Mouse (Mus musculus): Measurements from ENCODE around the gene Pla2g12b. TPM values are rescaled to one million over a fixed set of nuclear protein-coding genes. Genes with fewer than 3 reads are reported as not detected.
"Not testable (repeated sequence)": the region's sequence is repeated elsewhere in the genome, so short reads cannot be mapped to it uniquely, and the experiment has no call there.

Gene Pla2g12b
- polyA plus RNA-seq, 1 experiment from 2014 or later, result not detected

- H3K27ac ChIP-seq; H3K4me3 ChIP-seq (ENCODE audit: inconsistent target); H3K36me3 ChIP-seq (ENCODE audit: inconsistent target); H3K79me2 ChIP-seq (ENCODE audit: inconsistent target): not testable (repeated sequence)
- WGBS (ENCODE audit: missing documents), result 100% methylated on average over 1 of the region's 10 CpGs
These were observed 21.9 kb upstream of the Pla2g12b start for GRCm38 (mm10) chr10:59381563-59381962.

- H3K36me3 ChIP-seq (ENCODE audit: inconsistent target), result no peaks in the 10 kb centered on the region
- WGBS (ENCODE audit: missing documents), result 95% methylated on average over 6 of the region's 8 CpGs
- no peak overlapping the region for H3K4me3 ChIP-seq (ENCODE audit: inconsistent target)
- no peak overlapping the region for H3K27ac ChIP-seq
- H3K79me2 ChIP-seq (ENCODE audit: inconsistent target), result no peaks in the 10 kb centered on the region
These were observed 16.5 kb upstream of the Pla2g12b start for GRCm38 (mm10) chr10:59386951-59387350.

- WGBS (ENCODE audit: missing documents), result 57% methylated on average over 3 of the region's 3 CpGs
These were observed 13.8 kb upstream of the Pla2g12b start for GRCm38 (mm10) chr10:59389652-59390051.

GRCm38 (mm10) chr10:59391907-59392306 lies 11.6 kb upstream of the Pla2g12b start:
- Histone ChIP-seq H3K36me3 (ENCODE audit: inconsistent target) (no peaks in the 10 kb centered on the region), H3K79me2 (ENCODE audit: inconsistent target) (no peaks in the 10 kb centered on the region), H3K4me3 (ENCODE audit: inconsistent target) (no peak overlapping the region), H3K27ac (no peak overlapping the region)
- 15% methylated on average over 4 of the region's 4 CpGs for WGBS (ENCODE audit: missing documents)

More at GRCm38 (mm10) chr10:59389652-59390051, 13.8 kb upstream of the Pla2g12b start:
- Histone ChIP-seq H3K4me3 (ENCODE audit: inconsistent target) (no peak overlapping the region), H3K27ac (no peak overlapping the region), H3K79me2 (ENCODE audit: inconsistent target) (no peaks in the 10 kb centered on the region), H3K36me3 (ENCODE audit: inconsistent target) (no peaks in the 10 kb centered on the region)

- no CpG with 5 or more reads among the region's 25 CpGs for WGBS (ENCODE audit: missing documents)
- not testable (repeated sequence) for H3K4me3 ChIP-seq (ENCODE audit: inconsistent target); H3K27ac ChIP-seq; H3K79me2 ChIP-seq (ENCODE audit: inconsistent target); H3K36me3 ChIP-seq (ENCODE audit: inconsistent target)
These were observed 8.0 kb upstream of the Pla2g12b start, which contains the start of gene Gm10273 for GRCm38 (mm10) chr10:59395461-59395860. Gm10273 (plus strand) TSS chr10:59395632.

- no peak overlapping the region for H3K27ac ChIP-seq
- H3K4me3 ChIP-seq (ENCODE audit: inconsistent target), result no peak overlapping the region
- no peaks in the 10 kb centered on the region for H3K36me3 ChIP-seq (ENCODE audit: inconsistent target)
- 92% methylated on average over 10 of the region's 10 CpGs for WGBS (ENCODE audit: missing documents)
- H3K79me2 ChIP-seq (ENCODE audit: inconsistent target), result no peaks in the 10 kb centered on the region
These were observed 311 bp downstream of the Pla2g12b start for GRCm38 (mm10) chr10:59403793-59404149.

GRCm38 (mm10) chr10:59408499-59408898 lies 5.0 kb downstream of the Pla2g12b start:
- no peak overlapping the region for H3K27ac ChIP-seq
- WGBS (ENCODE audit: missing documents), result 54% methylated on average over 6 of the region's 6 CpGs
- H3K36me3 ChIP-seq (ENCODE audit: inconsistent target), result no peaks in the 10 kb centered on the region
- no peaks in the 10 kb centered on the region for H3K79me2 ChIP-seq (ENCODE audit: inconsistent target)
- H3K4me3 ChIP-seq (ENCODE audit: inconsistent target), result no peak overlapping the region

GRCm38 (mm10) chr10:59410264-59410663 lies 6.8 kb downstream of the Pla2g12b start:
- 79% methylated on average over 12 of the region's 12 CpGs for WGBS (ENCODE audit: missing documents)

GRCm38 (mm10) chr10:59413711-59414110 lies 10.3 kb downstream of the Pla2g12b start:
- Histone ChIP-seq H3K36me3 (ENCODE audit: inconsistent target) (no peaks in the 10 kb centered on the region), H3K27ac (no peak overlapping the region), H3K79me2 (ENCODE audit: inconsistent target) (no peaks in the 10 kb centered on the region), H3K4me3 (ENCODE audit: inconsistent target) (no peak overlapping the region)
- WGBS (ENCODE audit: missing documents), result 90% methylated on average over 3 of the region's 4 CpGs

More at GRCm38 (mm10) chr10:59410264-59410663, 6.8 kb downstream of the Pla2g12b start:
- Histone ChIP-seq H3K4me3 (ENCODE audit: inconsistent target) (no peak overlapping the region), H3K79me2 (ENCODE audit: inconsistent target) (no peaks in the 10 kb centered on the region), H3K27ac (no peak overlapping the region), H3K36me3 (ENCODE audit: inconsistent target) (no peaks in the 10 kb centered on the region)

- 85% methylated on average over 3 of the region's 3 CpGs for WGBS (ENCODE audit: missing documents)
- no peak overlapping the region for H3K4me3 ChIP-seq (ENCODE audit: inconsistent target)
- H3K27ac ChIP-seq, result no peak overlapping the region
- no peaks in the 10 kb centered on the region for H3K36me3 ChIP-seq (ENCODE audit: inconsistent target)
- H3K79me2 ChIP-seq (ENCODE audit: inconsistent target), result no peaks in the 10 kb centered on the region
These were observed 13.2 kb downstream of the Pla2g12b start for GRCm38 (mm10) chr10:59416623-59417022.

GRCm38 (mm10) chr10:59419516-59419915 lies 16.1 kb downstream of the Pla2g12b start:
- no peaks in the 10 kb centered on the region for H3K36me3 ChIP-seq (ENCODE audit: inconsistent target)
- 64% methylated on average over 4 of the region's 4 CpGs for WGBS (ENCODE audit: missing documents)

GRCm38 (mm10) chr10:59424453-59424852 lies 21.0 kb downstream of the Pla2g12b start:
- no peaks in the 10 kb centered on the region for H3K79me2 ChIP-seq (ENCODE audit: inconsistent target)
- WGBS (ENCODE audit: missing documents), result 93% methylated on average over 3 of the region's 3 CpGs
- no peak overlapping the region for H3K27ac ChIP-seq
- H3K36me3 ChIP-seq (ENCODE audit: inconsistent target), result no peaks in the 10 kb centered on the region
- H3K4me3 ChIP-seq (ENCODE audit: inconsistent target), result no peak overlapping the region

More at GRCm38 (mm10) chr10:59419516-59419915, 16.1 kb downstream of the Pla2g12b start:
- H3K27ac ChIP-seq, result no peak overlapping the region
- H3K79me2 ChIP-seq (ENCODE audit: inconsistent target), result no peaks in the 10 kb centered on the region
- no peak overlapping the region for H3K4me3 ChIP-seq (ENCODE audit: inconsistent target)

GRCm38 (mm10) chr10:59425369-59425768 lies 21.9 kb downstream of the Pla2g12b start:
- no peaks in the 10 kb centered on the region for H3K36me3 ChIP-seq (ENCODE audit: inconsistent target)
- H3K27ac ChIP-seq, result no peak overlapping the region
- WGBS (ENCODE audit: missing documents), result 63% methylated on average over 7 of the region's 7 CpGs
- no peak overlapping the region for H3K4me3 ChIP-seq (ENCODE audit: inconsistent target)
- no peaks in the 10 kb centered on the region for H3K79me2 ChIP-seq (ENCODE audit: inconsistent target)

- H3K79me2 ChIP-seq (ENCODE audit: inconsistent target), result no peaks in the 10 kb centered on the region
- no peaks in the 10 kb centered on the region for H3K36me3 ChIP-seq (ENCODE audit: inconsistent target)
- WGBS (ENCODE audit: missing documents), result 100% methylated on average over 4 of the region's 4 CpGs
- H3K4me3 ChIP-seq (ENCODE audit: inconsistent target), result no peak overlapping the region
- H3K27ac ChIP-seq, result no peak overlapping the region
These were observed 22.9 kb downstream of the Pla2g12b start for GRCm38 (mm10) chr10:59426371-59426770.

- H3K79me2 ChIP-seq (ENCODE audit: inconsistent target), result no peaks in the 10 kb centered on the region
- no peaks in the 10 kb centered on the region for H3K36me3 ChIP-seq (ENCODE audit: inconsistent target)
- no peak overlapping the region for H3K27ac ChIP-seq
- WGBS (ENCODE audit: missing documents), result 84% methylated on average over 16 of the region's 16 CpGs
- H3K4me3 ChIP-seq (ENCODE audit: inconsistent target), result no peak overlapping the region
These were observed 26.1 kb downstream of the Pla2g12b start for GRCm38 (mm10) chr10:59429448-59430135.
